Mouse (Mus musculus): ENCODE measurements around the gene Zhx3.

GRCm38 (mm10) chr2:160883912-160884311 lies 11.1 kb upstream of the Zhx3 start:
- TF ChIP-seq CTCF (IDR thresholded peaks at IDR 0.05; ENCODE audit: control insufficient read depth, insufficient read depth, insufficient read length) (no peak), MYOD1 (IDR thresholded peaks at IDR 0.05; ENCODE audit: control insufficient read depth, insufficient read length, low read depth) (peak; percentile 45), USF1 (IDR thresholded peaks at IDR 0.05; ENCODE audit: low read depth) (no peak), FOSL1 (IDR thresholded peaks at IDR 0.05; ENCODE audit: insufficient read depth, low read length, poor library complexity, severe bottlenecking) (no peak), CEBPB (IDR thresholded peaks at IDR 0.05; ENCODE audit: low read depth) (no peak), MAX (IDR thresholded peaks at IDR 0.05) (no peak)

Data from C2C12 (cell line).